Mouse (Mus musculus) hindlimb bud, embryonic 11.5 days (tissue): ENCODE measurements around the gene Atp2a1.

Source experiments
- DNase-seq: peaks from one replicate; pipeline ENCODE4 v3.0.0-alpha.2; 2012; ENCODE audit warnings: low read depth, low spot score; ENCODE audit errors: extremely low spot score

The Atp2a1 gene

DNA sequence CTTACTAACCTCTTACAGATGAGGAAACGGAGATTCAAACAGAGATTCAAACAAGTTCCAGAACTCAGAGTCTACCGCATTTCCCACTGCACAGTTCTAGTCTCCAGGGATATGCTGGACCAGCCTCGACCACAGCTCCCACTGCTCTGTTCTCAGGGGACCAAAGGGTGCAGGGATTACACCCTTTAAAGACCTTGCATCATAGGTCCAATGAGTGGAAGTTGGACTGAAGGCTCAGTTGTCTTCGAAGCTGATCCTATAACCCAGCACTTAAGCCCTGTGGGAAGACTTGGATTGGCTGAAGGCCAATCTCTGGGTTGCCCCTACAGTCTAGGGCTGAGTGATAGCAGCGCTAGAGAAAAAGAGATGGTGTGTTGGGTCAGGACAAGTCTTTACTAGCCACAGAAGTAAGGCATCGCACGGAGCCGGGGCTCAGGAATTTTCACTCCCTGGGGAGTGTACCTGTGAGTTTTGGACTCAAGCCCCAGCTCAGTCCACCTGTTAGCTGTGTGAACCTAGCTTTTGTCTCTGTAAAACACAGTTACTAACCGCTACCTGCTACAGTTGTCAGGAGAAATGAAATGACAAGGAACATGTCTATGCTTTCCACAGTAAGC lies 10.7 kb upstream of the Atp2a1 start:
- DNase-seq = no peak

DNA sequence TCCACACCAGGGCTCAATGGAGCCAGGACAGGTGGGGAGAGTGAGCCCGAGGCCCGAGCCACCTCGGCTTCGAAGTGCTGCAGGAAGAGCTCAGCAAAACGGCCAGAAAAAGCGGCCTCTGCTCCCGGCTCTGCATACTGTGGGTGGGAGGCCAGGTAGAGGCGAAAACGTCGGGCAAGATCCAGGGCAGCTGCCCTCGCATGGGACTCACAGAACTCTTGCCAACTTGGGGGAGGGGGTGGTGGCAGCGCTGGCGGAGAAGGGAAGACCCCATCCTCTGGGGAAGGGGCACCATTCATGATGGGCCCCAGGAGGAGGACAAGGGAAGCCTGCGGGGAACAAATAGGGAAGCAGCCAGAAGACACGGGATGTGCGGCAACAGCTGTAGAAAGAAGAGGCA lies 9.8 kb upstream of the Atp2a1 start:
- no peak for DNase-seq

DNA sequence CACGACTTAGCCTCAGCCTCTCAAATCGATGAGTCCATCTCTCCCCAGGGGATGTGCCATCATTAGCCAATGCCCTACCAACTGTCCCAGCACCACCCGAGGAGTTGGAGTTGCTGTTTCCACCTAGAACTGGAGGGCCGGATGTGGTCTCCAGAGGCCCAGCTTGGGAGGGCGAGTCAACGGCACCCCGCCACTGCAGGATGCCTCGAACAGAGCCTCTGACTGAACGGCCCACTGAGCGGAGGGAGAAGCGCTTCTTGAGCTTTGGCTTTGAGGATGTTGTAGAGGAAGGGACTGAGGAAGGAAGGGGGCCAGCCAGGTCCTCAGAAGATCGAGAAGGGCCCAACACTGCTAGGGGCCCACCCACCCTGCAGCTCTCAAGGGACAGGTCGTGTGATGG lies 9.4 kb upstream of the Atp2a1 start:
- DNase-seq = no peak

DNA sequence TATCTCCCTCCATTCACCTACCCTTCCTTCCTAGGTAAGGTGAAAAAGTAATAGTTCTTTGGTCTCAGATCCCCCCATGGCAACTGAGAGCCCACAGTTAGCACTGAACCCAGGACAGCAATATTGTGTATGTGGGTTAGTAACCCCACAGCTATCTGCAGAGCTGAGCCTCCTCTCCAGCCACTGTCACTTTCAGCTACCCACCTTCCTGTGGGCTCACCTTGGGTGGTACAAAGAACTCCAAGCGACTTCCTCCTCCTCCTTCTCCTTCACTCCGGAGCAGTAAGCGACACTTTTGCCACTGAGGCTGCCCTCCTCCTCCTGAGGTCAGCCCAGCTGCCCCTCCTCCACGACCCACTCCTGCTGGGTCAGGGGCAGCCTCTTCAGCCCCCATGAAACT lies 8.9 kb upstream of the Atp2a1 start:
- no peak for DNase-seq

DNA sequence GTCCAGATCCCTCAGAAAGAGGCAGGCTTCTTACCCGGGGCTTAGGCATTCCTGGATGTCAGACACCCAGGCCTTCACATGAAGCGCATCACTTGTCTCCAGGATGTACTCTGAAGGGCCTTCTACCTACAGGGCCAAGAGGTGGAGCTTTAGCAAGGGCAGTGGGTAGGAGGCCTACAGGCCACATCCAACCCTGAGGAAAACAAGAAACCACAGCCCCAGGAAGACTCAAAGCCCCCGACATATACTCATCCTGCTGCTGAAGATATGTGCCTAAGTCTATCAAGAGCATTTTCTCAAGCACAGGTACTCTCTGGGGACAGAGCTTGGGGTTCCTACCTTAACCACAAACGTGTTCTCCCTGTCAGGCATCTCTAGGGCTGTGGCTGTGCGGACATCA lies 8.5 kb upstream of the Atp2a1 start:
- DNase-seq = no peak

DNA sequence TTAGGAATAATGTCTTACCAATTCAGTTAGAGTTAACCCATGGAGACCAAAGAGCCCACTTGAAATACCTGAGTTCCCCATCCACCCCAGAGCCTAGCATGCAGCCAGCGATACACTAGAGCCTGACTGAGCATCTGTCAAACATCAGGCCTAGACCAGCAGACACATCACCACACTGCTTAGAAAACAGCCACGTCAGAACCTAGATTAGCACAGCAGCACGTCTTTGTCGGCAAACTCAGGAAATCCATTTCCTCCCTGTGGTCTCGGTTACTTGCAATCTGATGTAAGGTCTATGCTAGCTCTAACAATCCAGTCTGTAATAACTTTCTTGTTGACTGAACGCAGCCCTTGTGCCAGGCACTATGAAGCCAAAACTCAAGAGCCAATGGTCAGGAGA lies 7.2 kb upstream of the Atp2a1 start:
- DNase-seq = no peak

DNA sequence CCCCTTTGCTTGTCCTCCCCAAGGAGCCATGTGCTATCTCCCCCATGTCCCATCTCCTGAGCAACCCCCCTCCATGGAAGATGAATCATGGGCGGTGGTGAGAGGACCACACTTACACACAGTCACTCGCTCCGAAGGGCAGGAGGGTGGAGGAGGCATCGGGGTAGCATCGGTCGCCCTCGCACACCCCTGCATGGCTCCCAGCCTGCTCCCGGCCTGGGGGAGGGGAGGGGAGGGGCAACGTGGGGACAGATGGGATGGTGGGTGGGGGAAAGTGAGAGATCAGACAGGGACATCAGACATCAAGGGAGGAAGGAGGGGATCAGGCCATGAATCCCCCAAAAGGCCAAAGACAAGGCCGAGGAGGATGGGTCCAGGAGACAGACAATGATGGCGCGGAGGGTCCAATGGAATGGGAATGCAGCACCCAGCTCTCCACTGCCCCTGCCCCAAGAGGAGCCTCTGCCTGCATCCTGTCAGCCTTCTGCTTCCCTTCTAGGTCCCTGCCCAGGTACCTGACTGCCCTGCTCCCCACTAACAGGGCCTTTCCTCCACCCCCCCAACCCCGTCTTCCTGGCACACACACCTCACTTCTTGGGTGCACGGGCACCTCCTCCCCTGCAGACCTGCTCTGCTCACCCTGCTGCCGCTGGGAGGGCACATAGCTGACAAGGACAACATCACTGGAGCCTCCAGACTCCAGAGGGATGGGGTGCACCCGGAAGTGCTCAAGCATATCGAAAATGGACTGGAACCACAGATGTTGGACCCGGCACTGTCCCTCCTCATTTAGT lies 5.1 kb upstream of the Atp2a1 start:
- no peak for DNase-seq

DNA sequence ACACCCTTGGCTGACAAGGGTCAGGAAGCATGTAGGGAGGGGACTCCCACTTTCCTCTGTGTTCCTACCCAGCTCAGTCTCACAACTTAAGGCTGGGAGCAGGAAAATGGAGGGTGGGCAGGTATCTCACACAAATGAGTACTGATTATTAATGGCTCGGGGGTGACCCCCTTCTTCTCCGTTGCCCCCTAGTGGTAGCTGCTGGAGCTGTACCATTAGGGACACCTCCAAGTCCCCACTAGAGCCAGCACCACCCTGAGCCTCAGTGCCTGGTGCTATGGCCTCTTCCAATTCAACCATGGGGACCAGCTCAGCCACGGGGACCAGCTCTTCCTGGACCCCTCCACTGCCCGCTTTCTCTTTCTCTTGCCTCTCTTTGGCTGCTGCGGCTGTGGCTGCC lies 4.4 kb upstream of the Atp2a1 start:
- no peak for DNase-seq

DNA sequence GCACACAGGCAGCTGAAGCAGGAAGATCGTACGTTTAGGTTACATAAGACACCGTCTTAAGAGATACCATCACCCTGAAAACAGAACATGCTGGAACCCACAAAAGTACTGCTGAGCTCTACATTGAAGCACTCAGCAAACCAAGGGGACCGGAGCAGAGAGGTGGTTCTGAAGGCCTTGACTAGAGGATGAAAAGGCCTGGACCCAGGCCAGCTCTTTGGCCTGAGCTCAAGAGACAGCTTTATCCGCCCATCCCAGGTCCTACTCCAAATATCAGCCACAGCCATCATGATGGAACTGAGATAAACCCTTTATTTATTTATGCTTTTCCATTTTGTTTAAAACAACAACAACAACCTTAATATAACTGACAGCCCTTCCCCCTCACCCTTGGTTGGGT lies 3.8 kb upstream of the Atp2a1 start:
- no peak for DNase-seq

DNA sequence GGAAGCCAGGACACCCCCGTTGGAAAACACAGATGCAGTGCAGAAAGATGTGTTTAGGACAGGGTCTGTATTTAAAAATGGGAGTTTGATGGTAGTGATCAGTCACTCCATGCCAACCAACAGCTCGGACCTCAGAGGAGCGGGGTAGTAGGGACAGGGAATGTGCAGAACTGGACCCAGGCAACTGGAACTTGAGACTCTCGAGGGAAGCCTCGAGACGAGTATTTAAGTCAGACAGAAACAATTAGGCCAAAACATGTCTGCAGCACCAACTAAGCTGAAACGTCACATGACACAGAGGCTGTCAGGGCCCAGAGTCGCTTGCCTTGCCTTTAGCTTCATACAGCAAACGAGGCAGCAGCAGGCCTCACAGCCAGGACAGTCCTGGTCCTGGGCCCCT lies 3.2 kb upstream of the Atp2a1 start:
- DNase-seq = no peak

DNA sequence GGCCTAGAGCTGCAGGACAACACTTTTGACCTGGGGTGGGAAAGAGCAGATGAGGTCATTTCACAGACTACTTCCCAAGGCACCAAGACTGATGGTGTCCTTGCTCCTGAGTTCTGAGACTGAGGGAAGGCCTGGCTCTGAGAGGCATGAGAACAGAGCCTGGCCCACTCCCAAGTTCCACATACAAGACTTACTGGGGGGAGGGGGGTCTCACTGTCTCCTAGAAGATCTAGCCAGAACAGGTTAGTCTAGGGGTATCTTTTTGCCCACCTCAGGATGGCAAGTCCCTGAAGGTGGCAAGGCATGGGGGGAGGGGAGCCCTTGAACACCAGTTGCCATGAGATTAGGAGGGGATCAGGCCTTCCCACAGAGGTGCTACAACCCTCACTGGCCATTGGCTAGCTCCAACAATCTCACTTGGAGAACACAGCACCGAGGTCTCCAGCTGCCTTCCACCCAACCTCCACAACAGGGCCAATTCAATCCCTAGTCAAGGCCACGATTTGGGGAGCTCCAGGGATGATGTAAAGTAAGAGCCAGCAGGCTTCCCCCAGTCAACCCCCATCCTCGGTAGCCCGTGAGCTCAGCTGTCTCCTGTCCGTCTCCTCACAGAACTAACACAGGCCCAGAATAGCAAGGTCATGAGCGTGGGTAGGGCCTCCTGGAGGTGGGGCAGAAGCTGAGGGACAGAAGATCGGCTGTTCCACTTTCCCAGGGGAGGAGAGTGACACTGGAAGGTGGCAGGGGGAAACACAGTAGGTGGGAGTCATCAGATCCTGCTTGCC lies 2.5 kb upstream of the Atp2a1 start:
- DNase-seq = no peak

DNA sequence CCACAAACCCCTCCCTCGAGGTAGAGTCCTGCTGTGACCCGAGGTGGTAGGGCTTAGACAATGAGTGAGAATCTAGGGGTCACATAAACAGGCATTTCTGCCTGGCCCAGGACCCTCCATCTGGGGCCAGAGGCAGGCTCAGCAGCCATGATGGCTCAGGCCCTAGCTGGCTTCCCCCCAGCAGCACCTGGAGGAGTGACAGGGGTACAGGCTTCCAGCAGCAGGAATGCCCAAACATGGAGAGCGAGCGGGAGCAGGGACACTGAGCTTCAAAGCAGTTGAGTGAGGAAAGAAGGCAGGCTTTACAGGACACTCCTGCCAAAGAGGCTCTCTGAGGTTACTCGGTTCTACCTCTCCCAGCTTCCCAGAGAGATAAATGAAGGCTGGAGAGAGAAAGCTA lies 1.9 kb upstream of the Atp2a1 start:
- DNase-seq = no peak

DNA sequence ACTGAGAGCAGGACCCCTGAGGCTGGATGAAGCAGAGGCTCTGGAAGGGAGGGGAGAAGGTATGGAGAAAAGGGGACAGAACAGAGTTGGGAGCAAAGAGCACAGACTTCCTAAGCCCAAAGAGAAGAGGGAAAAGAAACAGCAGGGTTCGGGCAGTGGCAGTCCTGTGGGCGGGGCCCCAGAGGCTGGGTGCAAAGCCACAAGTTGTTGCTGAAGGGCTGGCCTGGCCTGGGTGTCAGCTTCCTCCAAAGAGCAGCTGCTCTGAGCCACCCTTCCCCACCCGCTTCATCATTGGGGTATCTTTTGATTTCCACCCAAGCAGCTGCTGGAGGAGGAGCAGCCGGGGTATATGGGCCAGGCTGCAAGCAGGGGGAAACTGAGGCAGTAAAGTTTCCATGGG lies 1.2 kb upstream of the Atp2a1 start:
- no peak for DNase-seq

DNA sequence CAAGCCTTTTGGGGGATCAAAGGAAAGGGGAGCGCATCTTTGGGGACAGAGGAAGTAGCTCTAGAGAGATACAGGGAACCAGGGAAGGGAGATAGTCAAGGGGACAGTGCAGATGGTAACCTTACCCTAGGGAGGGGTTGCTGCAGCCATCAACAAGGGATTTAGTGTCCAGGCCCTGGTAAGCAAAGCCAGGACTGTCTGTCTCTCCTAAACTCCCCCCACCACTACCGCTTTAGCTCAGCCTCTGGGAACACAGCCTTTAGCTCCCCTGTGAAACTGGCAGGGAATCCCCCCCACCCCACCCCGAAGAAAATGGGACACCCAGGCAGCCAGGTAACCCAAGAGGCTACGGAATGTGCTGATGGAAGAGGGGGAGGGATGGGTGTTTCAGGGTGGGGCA lies 639 bp upstream of the Atp2a1 start:
- no peak for DNase-seq

DNA sequence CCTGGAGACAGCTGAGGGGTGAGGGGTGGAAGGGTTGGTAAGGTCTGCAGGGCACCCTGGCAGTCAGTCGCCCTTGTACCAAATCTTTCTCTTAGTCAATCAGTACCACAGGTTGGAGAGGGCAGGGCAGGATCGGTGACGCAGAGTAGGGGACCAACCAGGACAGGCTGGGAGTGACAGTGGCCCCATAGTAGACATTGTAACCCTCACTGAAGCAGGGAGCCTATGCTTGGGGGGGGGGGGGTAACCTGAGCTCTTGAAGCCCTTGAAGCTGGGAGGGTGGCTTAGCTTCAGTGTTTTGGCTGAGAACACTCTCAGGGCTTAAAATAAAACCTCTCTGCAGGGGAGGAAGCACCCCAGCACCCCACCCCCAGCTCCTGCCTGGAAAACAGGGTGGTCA lies 1.3 kb downstream of the Atp2a1 start:
- no peak for DNase-seq

DNA sequence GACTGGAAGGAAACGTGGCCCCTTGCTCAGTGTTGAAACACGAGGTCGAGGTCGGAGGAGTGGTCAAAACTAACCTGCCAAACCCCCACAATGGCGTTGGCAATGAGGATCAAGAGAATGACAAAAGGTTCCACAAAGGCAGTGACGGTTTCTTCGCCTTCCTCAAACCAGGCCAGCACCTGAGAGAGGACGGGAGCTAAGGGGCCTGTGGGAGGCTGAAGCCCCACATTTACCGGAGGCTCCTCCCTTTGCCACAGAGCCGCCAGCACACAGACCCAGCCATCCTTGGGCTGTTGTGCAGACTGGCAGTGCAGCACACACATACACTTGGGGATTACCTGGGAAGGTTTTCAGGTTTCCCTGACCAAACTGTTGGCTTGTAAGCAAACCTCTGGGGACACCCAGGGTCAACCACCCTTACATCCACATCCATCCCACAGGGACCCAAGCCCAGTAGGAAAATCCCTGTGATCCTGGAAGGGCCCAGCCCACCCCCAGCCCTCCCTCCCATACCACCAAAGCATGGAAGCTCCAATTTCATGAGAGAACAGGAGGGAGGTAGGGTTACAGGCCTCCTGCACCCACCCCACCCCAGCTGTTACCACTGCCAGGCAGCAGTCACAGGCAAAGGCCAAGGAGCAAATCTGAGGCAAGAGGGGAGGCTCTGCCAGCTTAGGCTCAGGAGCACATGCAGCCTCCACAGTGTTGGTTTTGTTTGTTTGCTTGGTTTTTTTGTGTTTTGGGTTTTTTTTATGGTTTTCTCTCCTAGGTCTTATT lies 2.1 kb downstream of the Atp2a1 start:
- no peak for DNase-seq

DNA sequence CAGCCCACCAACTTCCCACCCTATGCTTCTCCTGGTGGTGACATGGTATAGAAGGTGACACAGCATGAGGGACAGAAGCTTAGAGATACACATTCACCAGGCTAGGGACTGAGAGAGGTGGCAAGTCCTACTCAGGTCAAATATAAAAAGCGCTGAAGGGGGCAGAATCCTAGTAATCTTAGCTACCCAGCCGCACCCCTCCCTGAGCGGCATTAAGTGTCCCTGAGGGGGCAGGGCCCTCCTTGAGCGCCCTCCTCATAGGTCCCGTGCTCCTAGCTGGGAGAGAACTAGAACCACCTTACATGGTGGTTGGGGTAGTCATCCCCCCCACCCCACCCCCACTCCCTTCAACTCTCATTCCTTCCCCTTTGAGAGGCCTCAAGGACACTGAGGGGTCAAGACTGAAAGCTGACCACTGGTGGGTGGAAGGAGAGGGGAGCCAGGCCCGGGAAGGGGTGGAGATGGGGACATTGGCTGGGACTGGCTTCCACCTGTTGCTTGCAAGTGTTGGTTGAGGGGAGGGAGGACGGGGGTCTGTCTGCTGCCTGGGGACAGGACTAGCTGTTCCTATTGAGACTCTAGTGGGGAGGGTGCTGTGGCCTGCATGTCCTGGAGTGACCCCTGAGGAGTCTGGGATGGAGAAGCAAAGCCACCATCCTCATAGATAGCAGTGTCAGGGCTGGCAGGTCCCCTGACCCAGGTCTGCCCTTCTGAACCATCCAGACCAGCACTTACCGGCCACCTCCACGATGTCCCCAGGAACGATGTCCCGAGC lies 3.9 kb downstream of the Atp2a1 start:
- DNase-seq = no peak

DNA sequence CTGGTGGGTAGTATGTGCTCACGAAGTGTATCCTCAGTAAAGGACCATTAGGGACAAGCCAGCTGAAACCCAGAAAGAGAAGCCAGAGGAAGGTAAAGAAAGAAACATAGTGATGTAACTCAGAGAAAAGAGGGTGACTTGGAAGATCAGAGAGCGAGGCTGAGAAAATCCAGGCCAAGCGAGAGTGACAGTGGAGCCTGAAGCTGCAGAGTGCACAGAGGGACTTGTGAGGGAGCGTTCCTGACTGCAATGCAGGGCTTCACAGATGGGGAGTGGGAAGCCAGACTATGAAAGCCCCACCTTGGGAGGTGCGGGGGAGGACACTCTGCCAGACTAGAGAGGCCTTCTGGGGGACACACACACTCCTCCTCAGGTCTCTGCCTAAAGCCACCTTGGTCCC lies 4.7 kb downstream of the Atp2a1 start:
- DNase-seq = no peak

DNA sequence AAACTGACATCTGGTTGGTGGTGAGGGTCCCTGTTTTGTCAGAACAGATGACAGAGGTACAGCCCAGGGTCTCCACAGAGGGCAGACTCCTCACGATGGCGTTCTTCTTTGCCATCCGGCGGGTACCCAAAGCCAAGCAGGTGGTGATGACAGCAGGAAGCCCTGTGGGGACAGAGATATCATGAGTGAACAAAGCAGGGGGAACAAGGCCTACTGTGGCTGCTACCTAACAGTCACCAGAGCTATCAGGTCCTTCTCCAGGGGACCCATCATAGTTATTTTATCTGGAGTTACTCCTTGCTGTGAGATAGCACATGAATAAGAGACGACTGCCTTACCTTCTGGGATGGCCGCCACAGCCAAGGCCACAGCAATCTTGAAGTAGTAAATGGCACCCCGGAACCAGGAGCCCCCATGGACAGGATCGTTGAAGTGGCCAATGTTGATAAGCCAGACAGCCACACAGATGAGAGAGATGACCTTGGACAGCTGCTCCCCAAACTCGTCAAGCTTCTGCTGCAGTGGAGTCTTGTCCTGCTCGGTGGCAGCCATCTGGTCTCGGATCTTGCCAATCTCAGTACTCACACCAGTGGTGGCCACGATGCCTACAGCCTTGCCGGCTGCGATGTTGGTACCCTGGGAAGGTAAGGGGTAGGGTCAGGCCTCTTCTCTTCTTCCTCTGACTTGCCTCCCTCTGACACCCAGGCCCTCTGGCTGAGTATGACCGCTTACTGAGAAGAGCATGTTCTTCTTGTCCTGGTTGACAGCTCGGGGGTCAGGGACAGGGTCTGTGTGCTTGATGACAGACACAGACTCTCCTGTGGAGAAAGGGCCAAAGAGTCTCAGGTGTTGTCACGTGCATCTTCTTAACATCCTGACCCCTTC lies 6.3 kb downstream of the Atp2a1 start:
- DNase-seq = no peak

DNA sequence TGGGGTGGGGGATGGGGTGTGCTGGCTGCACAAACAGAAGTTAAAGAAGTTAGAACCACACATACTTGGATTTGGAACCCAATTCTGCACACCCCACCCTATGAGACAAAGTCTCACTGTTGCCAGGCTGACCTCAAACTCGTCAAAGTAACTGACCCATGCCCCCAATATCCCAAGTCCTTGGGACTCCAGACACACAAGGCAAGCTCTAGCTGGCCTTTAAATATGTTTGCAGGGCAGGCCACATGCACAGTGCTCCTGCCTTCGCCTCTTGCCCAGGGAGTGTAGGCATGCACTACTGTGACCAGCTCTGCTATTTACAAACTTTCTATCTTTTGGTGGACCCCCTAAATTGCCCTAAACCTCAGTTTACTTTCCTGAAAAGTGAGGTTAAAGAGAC lies 7.7 kb downstream of the Atp2a1 start:
- DNase-seq = no peak
